Mouse (Mus musculus) heart, adult 2 months (tissue): ENCODE measurements at regions not wholly inside any gene's neighbourhood (a gene's known extent, or its start where the extent isn't known, plus 50 kb on each side); places are given as distances from the start of the nearest gene placed in this dataset.

Source experiments
- CTCF ChIP-seq: fragments of 200-600 bp; IDR thresholded peaks from 2 replicates; pipeline ENCODE4 v1.8.1; 2022; ENCODE audit warnings: antibody characterized with exemption, mild to moderate bottlenecking, moderate library complexity
- POLR2A ChIP-seq: fragments of 200-500 bp; IDR thresholded peaks from 2 replicates; pipeline ENCODE4 v1.6.1; 2011; ENCODE audit warnings: mild to moderate bottlenecking, low read depth, low read length, control low read depth; ENCODE audit not compliant: insufficient read depth

GRCm38 (mm10) chr6:148640595-148640994 is 190.7 kb downstream of the Ipo8 start:
- TF ChIP-seq CTCF: no peak
- TF ChIP-seq POLR2A: no peak
